ENCODE assay signal across 9 mouse cellular contexts in the genomic region with DNA sequence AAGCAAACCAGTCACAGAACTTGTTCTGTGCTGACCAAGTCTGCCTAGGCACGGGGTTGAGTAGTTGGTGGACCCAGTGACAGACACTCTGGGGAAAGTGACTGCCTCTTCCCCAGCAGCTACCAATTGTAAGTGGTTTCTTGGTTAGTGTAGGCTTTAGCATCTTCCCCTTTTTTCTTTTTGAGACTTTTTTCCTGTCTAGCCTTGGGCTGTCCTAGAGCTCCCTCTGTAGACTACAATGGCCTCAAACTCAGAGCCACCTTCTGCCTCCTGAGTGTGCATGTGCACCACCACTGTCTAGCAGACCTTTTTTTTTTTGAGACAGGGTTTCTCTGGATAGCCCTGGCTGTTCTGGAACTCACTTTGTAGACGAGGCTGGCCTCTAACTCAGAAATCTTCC. TPM values are rescaled to one million over a fixed set of nuclear protein-coding genes. Genes with fewer than 3 reads are reported as not detected.
DNase-seq lines count a peak whose midpoint lies in the region; ATAC-seq and TF ChIP-seq lines count a peak whose summit lies in the region.
"Had no signal": no experiment of that assay in that cellular context is flagged by ENCODE, and none has a peak within 500 bp of the region (broad histone marks: within the 10 kb centered on the region; RNA-seq: fewer than 3 reads in every experiment).

No protein-coding gene starts in this region.

- 84% methylated on average over 2 of the region's 2 CpGs for WGBS in cerebellum, adult 2 months
- 83% methylated on average over 2 of the region's 2 CpGs for WGBS in midbrain, postnatal 0 days
- 80% methylated on average over 2 of the region's 2 CpGs for WGBS in midbrain, embryonic 10.5 days
- WGBS in limb, embryonic 10.5 days, result 81% methylated on average over 2 of the region's 2 CpGs

- TF ChIP-seq POLR2A in cerebellum, adult 2 months (IDR thresholded peaks at IDR 0.05; ENCODE audit: borderline replicate concordance, insufficient read depth, low read length), result no peak

- H3K4me3 ChIP-seq in cerebellum, adult 2 months (replicated peaks; ENCODE audit: insufficient read depth, low read depth, low read length), result no peak overlapping the region
- H3K4me3 ChIP-seq in midbrain, postnatal 0 days (ENCODE audit: low read depth, low read length), result no peak overlapping the region
- H3K4me3 ChIP-seq in midbrain, embryonic 10.5 days, result no peak overlapping the region
- no peak overlapping the region for H3K4me3 ChIP-seq in limb, embryonic 10.5 days

- intact Hi-C loops in left cerebral cortex, postnatal 4 days (cut with DNase I), result loop anchor here (10.0 kb wide), 1 partner anchor 142 kb away; no protein-coding TSS in a partner anchor

- no peak overlapping the region for H3K9ac ChIP-seq in midbrain, postnatal 0 days (replicated peaks; ENCODE audit: low read length, poor library complexity, severe bottlenecking)

- peaks cover 24% of the 10 kb centered on the region for H3K4me1 ChIP-seq in cerebellum, adult 2 months (ENCODE audit: control insufficient read depth, insufficient read depth, low read length)
- H3K4me1 ChIP-seq in midbrain, postnatal 0 days (ENCODE audit: insufficient read depth, low read length), result no peaks in the 10 kb centered on the region
- H3K4me1 ChIP-seq in midbrain, embryonic 10.5 days, result peaks cover 27% of the 10 kb centered on the region
- H3K4me1 ChIP-seq in limb, embryonic 10.5 days, result peaks cover 15% of the 10 kb centered on the region

- no peak overlapping the region for H3K27ac ChIP-seq in cerebellum, adult 2 months (ENCODE audit: insufficient read depth, low read length)
- H3K27ac ChIP-seq in midbrain, postnatal 0 days (ENCODE audit: low read depth, low read length), result no peak overlapping the region
- H3K27ac ChIP-seq in midbrain, embryonic 10.5 days (replicated peaks), result no peak overlapping the region
- H3K27ac ChIP-seq in limb, embryonic 10.5 days, result no peak overlapping the region

- peak; percentile 42; the same call in 1 of the 2 replicates for TF ChIP-seq CTCF in cerebellum, adult 2 months (IDR thresholded peaks at IDR 0.05; ENCODE audit: borderline replicate concordance, insufficient read depth, low read depth, low read length)
- TF ChIP-seq CTCF in midbrain, postnatal 0 days (IDR thresholded peaks at IDR 0.05), result peak; percentile 48

- no peak overlapping the region for H3K4me2 ChIP-seq in midbrain, postnatal 0 days (ENCODE audit: low read depth, low read length, poor library complexity, severe bottlenecking)

- ATAC-seq in midbrain, postnatal 0 days (ENCODE audit: low FRiP score), result no peak

- DNase-seq in cerebellum, adult 2 months, result peak in 1 of 2 experiments; percentile 32
- DNase-seq in cerebellum, postnatal 14 days, result no peak
- no peak for DNase-seq in midbrain, postnatal 0 days (ENCODE audit: low spot score)
- DNase-seq in midbrain, embryonic 10.5 days (ENCODE audit: low spot score), result no peak
- DNase-seq in lung, postnatal 25 days (ENCODE audit: low spot score), result peak; percentile 50
- no peak for DNase-seq in adrenal gland, postnatal 14 days
- no peak for DNase-seq in limb, embryonic 10.5 days (ENCODE audit: low spot score)
- no peak for DNase-seq in left cerebral cortex, postnatal 4 days

- no peaks in the 10 kb centered on the region for H3K9me3 ChIP-seq in midbrain, postnatal 0 days (ENCODE audit: low read length)
- no peaks in the 10 kb centered on the region for H3K9me3 ChIP-seq in midbrain, embryonic 10.5 days (replicated peaks)
- no peaks in the 10 kb centered on the region for H3K9me3 ChIP-seq in limb, embryonic 10.5 days (replicated peaks)

- H3K27me3 ChIP-seq in cerebellum, adult 2 months (ENCODE audit: control insufficient read depth, insufficient read depth, low read length), result no peaks in the 10 kb centered on the region
- H3K27me3 ChIP-seq in midbrain, postnatal 0 days (ENCODE audit: insufficient read depth, low read length), result no peaks in the 10 kb centered on the region
- H3K27me3 ChIP-seq in midbrain, embryonic 10.5 days (ENCODE audit: low read depth, poor library complexity, severe bottlenecking), result no peaks in the 10 kb centered on the region
- H3K27me3 ChIP-seq in limb, embryonic 10.5 days (ENCODE audit: low read depth, poor library complexity, severe bottlenecking), result no peaks in the 10 kb centered on the region

- H3K36me3 ChIP-seq in midbrain, postnatal 0 days (ENCODE audit: insufficient read depth, low read length), result peaks cover 4% of the 10 kb centered on the region; the same call in 1 of the 2 replicates
- H3K36me3 ChIP-seq in midbrain, embryonic 10.5 days, result peaks cover 30% of the 10 kb centered on the region
- peaks cover 18% of the 10 kb centered on the region; the same call in 1 of the 2 replicates for H3K36me3 ChIP-seq in limb, embryonic 10.5 days

RNA-seq across cellular contexts. Expression of a gene that starts 15.8 kb away (rescaled TPM):
- polyA plus RNA-seq in cerebellum, adult 2 months (2012; rRNA removed), result 18.7 and 24.4 TPM in 2 replicates
- 39.0 and 74.2 TPM in 2 replicates for total RNA-seq in midbrain, postnatal 0 days (2014; rRNA removed)
- polyA plus RNA-seq in midbrain, postnatal 0 days (2015; fragmentation: Nextera tagmentation; extraction: Ambion mirVana), result not detected in 2 replicates
- 7.1 and 7.3 TPM in 2 replicates for polyA plus RNA-seq in midbrain, embryonic 10.5 days (2016; fragmentation: Nextera tagmentation; extraction: Ambion mirVana)
- total RNA-seq in adrenal gland, postnatal 14 days (2021), result 4.6 and 17.6 TPM in 2 replicates
- 2.3 and 2.5 TPM in 2 replicates for polyA plus RNA-seq in limb, embryonic 10.5 days (2016; fragmentation: Nextera tagmentation; extraction: Ambion mirVana)
- 10 to 100 TPM in 1 of 2 experiments, 1 to 10 TPM in 1; 6.5 to 12.8 TPM for total RNA-seq in left cerebral cortex, postnatal 4 days (2021)
- polyA plus RNA-seq: neural tube, embryonic 11.5 days had no signal

RNA-seq across cellular contexts. Expression of a gene that starts 16.3 kb away (rescaled TPM):
- 96.4 and 110 TPM in 2 replicates for polyA plus RNA-seq in cerebellum, adult 2 months (2012; rRNA removed)
- 88.5 and 88.8 TPM in 2 replicates for total RNA-seq in midbrain, postnatal 0 days (2014; rRNA removed)
- polyA plus RNA-seq in midbrain, postnatal 0 days (2015; fragmentation: Nextera tagmentation; extraction: Ambion mirVana), result 93.6 and 94.6 TPM in 2 replicates
- polyA plus RNA-seq in midbrain, embryonic 10.5 days (2016; fragmentation: Nextera tagmentation; extraction: Ambion mirVana), result 220 and 227 TPM in 2 replicates
- 103 and 109 TPM in 2 replicates for total RNA-seq in adrenal gland, postnatal 14 days (2021)
- polyA plus RNA-seq in limb, embryonic 10.5 days (2016; fragmentation: Nextera tagmentation; extraction: Ambion mirVana), result 226 and 235 TPM in 2 replicates
- 100 to 1,000 TPM; 150 to 152 TPM for total RNA-seq in left cerebral cortex, postnatal 4 days (2021)
